Mouse (Mus musculus) liver, adult 2 months (tissue): Measurements from ENCODE around the gene Tgfbr1. TPM values are rescaled to one million over a fixed set of nuclear protein-coding genes. Genes with fewer than 3 reads are reported as not detected.

Experiments
- DNase-seq: peaks from one replicate; pipeline ENCODE4 v3.0.0-alpha.2; 2011; ENCODE audit warnings: low read depth, low spot score; ENCODE audit errors: extremely low read depth
- H3K27ac ChIP-seq: fragments of 200-500 bp; replicated peaks from 2 replicates; pipeline ENCODE4 v1.5.1; 2012; ENCODE audit warnings: low read depth, mild to moderate bottlenecking, control low read depth, inconsistent platforms, low read length; ENCODE audit not compliant: insufficient read depth
- H3K27me3 ChIP-seq: fragments of 200-500 bp; 2 replicates; pipeline ENCODE4 v1.6.1; 2012; ENCODE audit warnings: mild to moderate bottlenecking, moderate library complexity, low read length, inconsistent platforms; ENCODE audit not compliant: control insufficient read depth, insufficient read depth
- H3K36me3 ChIP-seq: fragments of 200-500 bp; 2 replicates; pipeline ENCODE4 v1.6.1; 2012; ENCODE audit warnings: low read length, inconsistent platforms; ENCODE audit not compliant: control insufficient read depth, insufficient read depth
- H3K4me1 ChIP-seq: fragments of 200-500 bp; 2 replicates; pipeline ENCODE4 v1.6.1; 2011; ENCODE audit warnings: low read length; ENCODE audit not compliant: control insufficient read depth, insufficient read depth
- H3K4me3 ChIP-seq: fragments of 200-500 bp; 2 replicates; pipeline ENCODE4 v1.5.1; 2011; ENCODE audit warnings: low read depth, mild to moderate bottlenecking, control low read depth, low read length, moderate library complexity; ENCODE audit not compliant: insufficient read depth
- H3K79me2 ChIP-seq: fragments of 200-500 bp; 2 replicates; pipeline ENCODE4 v1.6.1; 2012; ENCODE audit warnings: inconsistent platforms, mild to moderate bottlenecking, low read length, moderate library complexity; ENCODE audit not compliant: control insufficient read depth, insufficient read depth
- H3K9ac ChIP-seq: fragments of 200-500 bp; 2 replicates; pipeline ENCODE4 v1.6.1; 2012; ENCODE audit warnings: low read depth, mild to moderate bottlenecking, control low read depth, inconsistent platforms, low read length
- CTCF ChIP-seq: fragments of 200-500 bp; IDR thresholded peaks from 2 replicates; pipeline ENCODE4 v1.5.1; 2011; ENCODE audit warnings: low read depth, low read length, control low read depth
- POLR2A ChIP-seq: fragments of 200-500 bp; IDR thresholded peaks from 2 replicates; pipeline ENCODE4 v1.6.1; 2011; ENCODE audit warnings: low read length, control low read depth; ENCODE audit not compliant: insufficient read depth; ENCODE audit errors: extremely low read depth
- WGBS: fragments of 180-500 bp; shearing (Covaris S2); methylation state at CpG from one replicate; pipeline ENCODE4 v1.1.7; 2018; 5-methylcytosine and 5-hydroxymethylcytosine counted together
- polyA plus RNA-seq: library from polyadenylated mRNA; depleted of rRNA; stranded (reverse); fragments of >200 nt; gene quantifications from 2 replicates; pipeline ENCODE4 v1.2.3, GENCODE M21; 2012
- total RNA-seq: library from RNA; depleted of rRNA; stranded (reverse); fragments of >200 nt; gene quantifications from 2 replicates; pipeline ENCODE4 v1.2.3, GENCODE M21; 2014

Tgfbr1 gene
- total and polyA plus RNA-seq, 2 experiments, result 3.9 to 15.4 TPM

GRCm38 (mm10) chr4:47400314-47400713 is 47.3 kb downstream of the Tgfbr1 start:
- WGBS, result 67% methylated on average over 4 of the region's 4 CpGs
- peaks cover 41% of the 10 kb centered on the region for H3K36me3 ChIP-seq
- no peak for TF ChIP-seq POLR2A
- no peak for TF ChIP-seq CTCF

GRCm38 (mm10) chr4:47402200-47402599 is 49.2 kb downstream of the Tgfbr1 start:
- H3K9ac ChIP-seq, result no peak overlapping the region
- no peak for DNase-seq
- no peaks in the 10 kb centered on the region for H3K27me3 ChIP-seq
- no peak overlapping the region for H3K27ac ChIP-seq
- TF ChIP-seq CTCF, result no peak
- no peak for TF ChIP-seq POLR2A
- H3K36me3 ChIP-seq, result peaks cover 45% of the 10 kb centered on the region
- no peaks in the 10 kb centered on the region for H3K4me1 ChIP-seq
- no peak overlapping the region for H3K4me3 ChIP-seq
- no peaks in the 10 kb centered on the region for H3K79me2 ChIP-seq

More at GRCm38 (mm10) chr4:47400314-47400713, 47.3 kb downstream of the Tgfbr1 start:
- DNase-seq, result no peak
- H3K4me1 ChIP-seq, result no peaks in the 10 kb centered on the region
- H3K9ac ChIP-seq, result no peak overlapping the region
- H3K27me3 ChIP-seq, result no peaks in the 10 kb centered on the region
- H3K27ac ChIP-seq, result no peak overlapping the region
- H3K79me2 ChIP-seq, result no peaks in the 10 kb centered on the region
- no peak overlapping the region for H3K4me3 ChIP-seq

GRCm38 (mm10) chr4:47404536-47404935 is 51.5 kb downstream of the Tgfbr1 start:
- Histone ChIP-seq H3K4me3 (no peak overlapping the region), H3K36me3 (peaks cover 53% of the 10 kb centered on the region), H3K9ac (no peak overlapping the region), H3K4me1 (no peaks in the 10 kb centered on the region), H3K27me3 (no peaks in the 10 kb centered on the region), H3K79me2 (no peaks in the 10 kb centered on the region), H3K27ac (no peak overlapping the region)
- DNase-seq, result no peak
- TF ChIP-seq POLR2A, result no peak
- TF ChIP-seq CTCF, result no peak
- WGBS, result 95% methylated on average over 2 of the region's 2 CpGs

- no peaks in the 10 kb centered on the region for H3K79me2 ChIP-seq
- peaks cover 57% of the 10 kb centered on the region for H3K36me3 ChIP-seq
- no peak overlapping the region for H3K27ac ChIP-seq
- TF ChIP-seq POLR2A (no peak), CTCF (no peak)
- 95% methylated on average over 2 of the region's 2 CpGs for WGBS
- H3K27me3 ChIP-seq, result no peaks in the 10 kb centered on the region
- no peak overlapping the region for H3K9ac ChIP-seq
- H3K4me3 ChIP-seq, result no peak overlapping the region
- H3K4me1 ChIP-seq, result no peaks in the 10 kb centered on the region
- no peak for DNase-seq
These were observed 54.1 kb downstream of the Tgfbr1 start for GRCm38 (mm10) chr4:47407161-47407560.

GRCm38 (mm10) chr4:47417871-47418270 is 64.8 kb downstream of the Tgfbr1 start:
- no peak for DNase-seq
- no peaks in the 10 kb centered on the region for H3K4me1 ChIP-seq
- 56% methylated on average over 3 of the region's 3 CpGs for WGBS
- H3K79me2 ChIP-seq, result no peaks in the 10 kb centered on the region
- no peak overlapping the region for H3K9ac ChIP-seq
- no peak for TF ChIP-seq POLR2A
- no peak for TF ChIP-seq CTCF
- H3K27me3 ChIP-seq, result no peaks in the 10 kb centered on the region
- peaks cover 4% of the 10 kb centered on the region for H3K36me3 ChIP-seq
- no peak overlapping the region for H3K27ac ChIP-seq
- no peak overlapping the region for H3K4me3 ChIP-seq

GRCm38 (mm10) chr4:47419268-47419973 is 66.4 kb downstream of the Tgfbr1 start:
- Histone ChIP-seq H3K79me2 (no peaks in the 10 kb centered on the region), H3K4me3 (no peak overlapping the region), H3K36me3 (no peaks in the 10 kb centered on the region), H3K27ac (no peak overlapping the region), H3K27me3 (no peaks in the 10 kb centered on the region), H3K4me1 (no peaks in the 10 kb centered on the region), H3K9ac (no peak overlapping the region)
- TF ChIP-seq CTCF, result peak; percentile 58
- TF ChIP-seq POLR2A, result no peak
- DNase-seq, result no peak
- 25% methylated on average over 9 of the region's 9 CpGs for WGBS
